Mouse (Mus musculus) olfactory bulb, adult 2 months (tissue): ENCODE data around the gene Med13.
"Not testable (repeated sequence)": the region's sequence is repeated elsewhere in the genome, so short reads cannot be mapped to it uniquely, and the experiment has no call there.

Experiments used
- CTCF ChIP-seq: fragments of 200-500 bp; IDR thresholded peaks from 2 replicates; pipeline ENCODE4 v1.5.1; 2012; ENCODE audit warnings: low read depth, mild to moderate bottlenecking, low read length, moderate library complexity; ENCODE audit not compliant: insufficient read depth
- POLR2A ChIP-seq: fragments of 200-500 bp; IDR thresholded peaks from 2 replicates; pipeline ENCODE4 v1.6.1; 2012; ENCODE audit warnings: mild to moderate bottlenecking, low read depth, low read length, moderate library complexity; ENCODE audit not compliant: insufficient read depth

DNA sequence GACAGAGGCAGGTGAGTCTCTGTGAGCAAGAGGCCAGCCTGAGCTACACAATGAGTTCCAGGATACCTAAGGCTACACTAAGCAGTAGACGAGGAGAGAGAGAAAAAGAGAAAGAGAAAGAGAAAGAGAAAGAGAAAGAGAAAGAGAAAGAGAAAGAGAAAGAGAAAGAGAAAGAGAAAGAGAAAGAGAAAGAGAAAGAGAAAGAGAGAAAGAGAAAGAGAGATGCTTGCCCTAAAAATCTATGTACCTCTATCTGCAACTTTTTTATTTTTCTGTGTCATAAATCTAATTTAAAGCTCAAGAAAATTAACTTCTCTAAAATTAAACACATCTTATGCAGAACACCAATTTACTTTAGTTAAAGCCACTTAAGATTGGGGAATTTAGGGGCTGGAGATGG is 12.5 kb downstream of the Med13 start:
- TF ChIP-seq CTCF, POLR2A: not testable (repeated sequence)
